Mouse (Mus musculus) spleen, postnatal 4 days (tissue): ENCODE results near the gene Adamts2.

Experiments
- DNase-seq, 2 experiments: peaks; one replicate each; pipeline ENCODE4 v3.0.0; 2022; ENCODE audit warnings: low spot score in 2 of 2

Gene Adamts2

GRCm38 (mm10) chr11:50671820-50672310 lies 70.0 kb downstream of the Adamts2 start:
- no peak for DNase-seq

- DNase-seq, result no peak
These were observed 71.0 kb downstream of the Adamts2 start for GRCm38 (mm10) chr11:50672866-50673265.

GRCm38 (mm10) chr11:50673525-50674250 lies 71.8 kb downstream of the Adamts2 start:
- DNase-seq, result no peak

- DNase-seq, result no peak
These were observed 72.5 kb downstream of the Adamts2 start for GRCm38 (mm10) chr11:50674390-50674789.

DNA sequence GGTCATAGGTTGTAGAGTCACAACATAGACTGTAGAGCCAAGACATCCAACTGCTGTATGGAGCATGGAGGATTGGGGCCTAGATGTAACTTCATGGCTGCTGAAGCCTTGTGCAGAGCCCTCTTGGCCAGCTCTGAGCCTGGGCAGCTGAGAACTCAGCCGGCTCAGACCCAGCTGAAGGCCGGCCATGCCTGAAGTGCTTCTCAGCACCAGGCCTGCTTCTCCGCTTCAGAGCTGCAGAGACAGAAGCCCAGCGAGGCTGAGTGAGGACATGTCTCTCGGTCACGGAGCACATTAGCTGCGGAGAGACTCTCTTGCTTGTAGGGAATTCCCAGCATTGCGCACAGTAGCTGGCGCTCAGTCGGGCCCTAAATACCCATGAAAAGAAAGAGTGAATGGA lies 76.8 kb downstream of the Adamts2 start:
- DNase-seq, result no peak

DNA sequence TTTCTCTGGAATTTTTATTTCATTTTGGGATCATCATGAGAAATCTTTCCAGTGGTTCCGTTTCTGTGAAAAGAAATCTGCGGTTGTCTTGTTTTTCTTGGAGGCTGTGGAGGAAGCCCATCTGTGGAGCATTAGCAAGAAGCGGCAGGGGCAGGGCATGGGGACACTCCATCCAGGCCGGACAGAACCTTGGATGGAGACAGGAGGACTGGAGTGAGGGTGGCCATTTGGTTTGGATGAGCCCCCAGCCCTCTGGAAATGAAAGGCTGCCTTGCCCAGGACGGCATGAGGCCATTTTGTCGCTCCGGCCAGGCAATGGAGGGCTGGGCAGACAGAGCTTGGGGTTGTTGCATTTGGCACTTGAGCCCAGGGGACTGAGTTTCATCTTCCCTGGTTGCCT lies 80.1 kb downstream of the Adamts2 start:
- DNase-seq, result no peak

DNA sequence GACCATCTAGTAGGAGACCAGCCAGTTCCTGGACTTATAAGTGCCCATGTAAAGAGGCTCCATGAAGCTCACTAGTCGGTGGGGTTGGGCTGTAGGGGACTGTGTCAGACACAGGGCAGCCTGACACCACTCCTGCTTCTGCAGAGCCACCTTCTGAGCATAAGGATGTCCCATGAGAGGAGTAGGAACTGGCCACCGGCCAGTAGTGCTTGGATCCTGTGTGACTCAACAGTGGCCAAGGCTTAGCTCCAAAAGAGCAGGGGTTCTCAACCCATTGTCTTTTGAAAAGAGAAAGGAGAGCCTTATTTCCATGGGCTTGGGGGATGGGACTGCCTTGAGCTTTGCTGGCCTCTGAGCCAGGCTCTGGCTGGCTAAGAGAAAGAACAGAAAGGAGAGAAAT lies 81.9 kb downstream of the Adamts2 start:
- DNase-seq, result no peak

GRCm38 (mm10) chr11:50688584-50688983 lies 86.7 kb downstream of the Adamts2 start:
- DNase-seq, result no peak

- DNase-seq, result no peak
These were observed 87.8 kb downstream of the Adamts2 start for GRCm38 (mm10) chr11:50689672-50690071.

DNA sequence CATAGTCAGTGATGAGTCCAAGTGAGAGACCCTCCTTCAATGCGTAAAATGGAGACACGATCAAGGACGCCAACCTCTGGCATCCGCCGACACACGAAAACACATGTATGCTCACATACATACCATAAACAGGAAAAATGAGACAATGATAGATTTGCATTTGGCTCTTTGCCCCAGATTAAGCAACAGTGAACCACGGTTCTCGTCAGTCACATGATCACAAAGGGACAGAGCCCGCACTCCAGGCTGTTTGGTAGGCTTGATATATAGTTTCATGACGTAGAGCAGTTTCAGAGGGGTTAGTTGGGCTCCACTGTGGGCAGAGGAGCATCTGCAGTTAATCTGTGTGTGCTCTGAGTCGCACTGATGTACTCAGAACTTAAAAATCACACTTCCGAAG lies 98.1 kb downstream of the Adamts2 start:
- no peak for DNase-seq

GRCm38 (mm10) chr11:50700496-50700895 lies 98.6 kb downstream of the Adamts2 start:
- no peak for DNase-seq

DNA sequence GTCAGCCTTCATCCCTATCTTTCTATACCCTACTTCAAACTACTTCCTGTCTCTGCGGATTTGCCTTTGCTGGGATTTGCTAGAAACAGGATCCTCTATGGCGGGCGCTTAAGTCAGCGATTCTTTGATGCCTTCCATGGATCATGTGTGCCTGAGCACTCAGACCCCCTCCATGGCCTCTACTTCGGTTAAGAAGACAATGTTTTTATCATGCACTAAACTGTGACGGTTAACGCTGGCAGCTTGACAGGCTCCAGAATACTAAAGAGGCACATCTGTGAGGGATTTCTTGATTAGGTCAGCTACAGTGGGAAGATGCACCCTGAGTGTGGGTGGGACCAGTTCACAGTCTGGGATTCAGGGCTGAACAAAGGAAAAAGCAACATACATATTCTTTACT lies 101.5 kb downstream of the Adamts2 start:
- DNase-seq, result no peak

DNA sequence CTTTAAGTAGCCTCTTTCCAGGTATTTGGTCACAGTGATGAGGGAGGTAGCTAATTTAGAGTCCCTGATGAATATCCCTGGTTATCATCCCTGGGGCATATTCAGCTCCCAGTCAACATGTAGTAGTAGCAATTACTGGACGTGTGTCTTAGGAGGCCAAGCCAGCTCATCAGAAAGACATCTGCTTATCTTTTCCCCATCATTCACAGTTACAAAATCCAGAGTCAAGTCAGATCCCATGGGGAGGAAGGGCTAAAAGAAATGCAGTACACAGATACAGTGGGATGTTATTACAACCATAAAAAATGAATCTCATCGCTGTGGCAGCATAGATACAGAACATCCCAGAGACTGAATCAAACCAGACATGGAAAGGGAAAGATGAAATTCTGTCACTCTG lies 102.6 kb downstream of the Adamts2 start:
- no peak for DNase-seq

DNA sequence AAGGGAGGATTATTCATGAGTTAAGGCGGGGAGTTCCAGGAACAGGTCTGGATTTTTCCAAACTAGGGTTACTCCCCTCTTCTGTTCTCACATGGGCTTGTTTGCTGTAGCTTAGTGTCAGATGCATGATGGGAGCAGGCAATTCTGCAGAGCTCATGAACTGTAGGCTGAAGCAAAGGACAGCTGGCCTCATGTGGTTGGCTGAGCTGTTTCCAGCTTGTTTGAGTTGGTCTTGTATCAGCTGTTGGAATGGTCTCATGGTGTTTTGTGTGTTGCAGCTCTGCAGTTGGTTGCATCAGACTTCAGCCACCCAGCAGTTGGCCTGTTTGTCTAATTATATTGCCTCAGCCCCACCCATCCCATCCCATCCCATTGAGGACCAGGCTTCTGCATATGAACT lies 105.4 kb downstream of the Adamts2 start:
- no peak for DNase-seq

DNA sequence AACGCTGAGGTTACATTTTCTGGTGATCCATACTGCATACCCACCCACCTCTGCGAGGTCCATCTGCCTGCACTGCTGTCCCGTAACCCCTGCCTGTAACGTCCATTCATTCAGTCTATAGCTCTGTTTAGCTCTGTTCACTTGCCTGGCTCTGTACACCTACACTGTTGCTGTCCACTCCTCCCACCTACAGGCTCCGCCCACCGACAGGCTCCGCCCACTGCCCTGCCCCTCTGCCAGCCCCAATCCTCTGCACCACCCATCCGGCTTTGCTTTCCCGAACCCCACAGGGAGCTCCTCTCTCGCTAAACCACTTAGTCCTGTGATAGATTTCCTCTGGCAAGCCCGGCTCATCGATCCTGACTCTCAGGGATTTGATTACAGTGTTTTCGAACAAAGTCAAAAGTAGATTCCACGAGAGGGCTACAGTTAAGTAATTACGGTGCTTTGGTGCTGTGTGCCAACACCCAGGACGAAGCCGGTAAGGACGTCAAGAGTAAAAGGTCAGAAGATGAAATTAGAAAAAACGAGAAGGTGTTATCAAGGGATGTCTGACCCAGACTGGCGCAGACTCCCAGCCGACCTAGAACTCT lies 111.8 kb downstream of the Adamts2 start:
- no peak for DNase-seq

DNA sequence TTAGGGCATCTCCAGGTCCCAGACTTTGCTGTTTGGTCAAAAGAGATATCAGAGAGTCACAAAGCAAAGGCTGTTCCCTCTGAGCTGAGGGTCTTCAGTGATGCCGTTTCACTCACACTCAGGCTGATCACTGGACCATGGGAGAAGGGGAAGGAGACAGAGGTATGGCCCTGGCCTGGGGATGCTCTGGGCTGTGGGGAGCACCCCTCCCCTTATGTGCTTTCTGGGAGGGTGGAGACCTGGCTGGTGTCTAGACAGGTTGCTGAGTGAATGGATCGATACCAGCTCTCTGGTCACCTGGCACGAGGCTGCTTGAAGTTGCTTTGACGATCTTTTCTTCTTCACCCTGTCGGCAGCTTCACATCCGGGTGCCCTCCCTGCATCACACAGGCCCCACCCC lies 113.2 kb downstream of the Adamts2 start:
- no peak for DNase-seq

DNA sequence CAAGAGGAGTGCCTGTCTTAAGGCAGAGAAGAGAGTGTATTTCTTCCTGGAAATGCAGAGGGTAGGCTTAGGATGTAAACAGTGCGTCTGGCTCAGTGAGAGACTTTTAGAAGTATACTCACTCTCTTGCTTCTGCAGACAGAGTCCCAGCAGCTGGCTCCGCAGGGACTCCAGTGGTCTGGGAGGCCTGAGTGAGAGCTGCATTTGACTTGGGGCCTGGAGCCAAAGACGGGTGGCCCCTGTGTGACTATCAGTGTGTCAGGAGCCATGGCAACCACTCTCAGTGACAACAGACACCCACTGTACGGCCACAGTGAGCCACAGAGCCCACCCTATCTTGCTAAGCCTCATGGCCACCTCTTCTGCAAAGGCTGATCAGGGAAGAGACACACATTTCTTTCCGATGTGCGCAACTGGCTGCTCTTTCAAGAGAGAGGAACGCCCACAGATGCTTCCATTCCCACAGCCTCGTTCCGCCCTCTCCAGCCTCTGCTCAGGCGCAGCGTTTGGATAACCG lies 115.6 kb downstream of the Adamts2 start:
- no peak for DNase-seq

DNA sequence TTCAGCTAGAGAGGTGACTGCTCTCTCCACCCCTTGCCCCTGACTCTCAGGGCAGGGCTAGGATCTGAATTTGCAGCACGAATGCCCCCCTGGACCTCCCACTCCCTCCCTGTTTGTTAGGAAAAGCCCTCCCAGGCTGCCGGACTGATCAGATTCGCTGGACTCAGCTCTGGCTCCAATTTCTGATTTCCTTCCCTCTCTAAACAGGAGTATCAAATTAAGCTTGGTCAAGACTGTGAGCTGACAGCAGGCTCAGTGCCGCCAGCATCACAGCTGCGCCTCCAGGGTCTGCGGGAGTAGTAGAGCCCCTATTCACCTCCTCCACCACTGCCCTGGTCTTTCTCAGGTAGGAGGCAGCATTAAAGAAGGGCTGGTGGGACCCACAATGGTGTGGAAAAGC lies 117.0 kb downstream of the Adamts2 start:
- no peak for DNase-seq

- no peak for DNase-seq
These were observed 118.5 kb downstream of the Adamts2 start for GRCm38 (mm10) chr11:50720421-50720820.

- DNase-seq, result no peak
These were observed 119.1 kb downstream of the Adamts2 start for GRCm38 (mm10) chr11:50720856-50721550.

DNA sequence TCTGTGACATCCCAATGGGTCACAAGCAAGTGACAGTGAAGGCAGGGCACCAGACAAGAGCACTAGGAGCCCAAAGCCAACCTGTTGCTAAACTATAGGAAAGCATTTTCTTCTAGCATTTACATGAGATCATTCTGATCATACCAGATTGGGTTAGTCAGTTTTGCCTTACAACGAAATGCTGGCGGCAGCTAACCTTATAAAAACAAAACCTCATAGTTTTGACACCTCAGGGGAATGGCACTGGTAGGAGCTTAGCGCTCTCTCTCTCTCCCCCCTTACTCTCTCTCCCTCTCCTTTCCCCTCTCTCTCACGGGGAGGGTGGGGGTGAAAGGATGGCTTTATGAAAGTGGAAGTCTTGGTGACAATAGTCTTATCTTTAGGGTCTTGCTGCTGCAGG lies 123.7 kb downstream of the Adamts2 start:
- DNase-seq, result no peak

GRCm38 (mm10) chr11:50726035-50726434 lies 124.2 kb downstream of the Adamts2 start:
- no peak for DNase-seq

GRCm38 (mm10) chr11:50733146-50733545 lies 131.3 kb downstream of the Adamts2 start:
- no peak for DNase-seq
